Mouse (Mus musculus) heart, embryonic 11.5 days (tissue): Measurements from ENCODE around the gene Ankle1. TPM values are rescaled to one million over a fixed set of nuclear protein-coding genes. Genes with fewer than 3 reads are reported as not detected.
A peak's percentile ranks its signal among the peaks of the same experiment; 100 is the strongest.

Source experiments
- ATAC-seq: fragments of 200-750 bp; cut with Nextera tagmentation; replicated peaks from 2 replicates; pipeline ENCODE4 v1.8.0; 2017; ENCODE audit warnings: moderate library complexity; ENCODE audit not compliant: insufficient number of reproducible peaks, low FRiP score, low TSS enrichment
- H3K27ac ChIP-seq: fragments of 300-500 bp; sonication (generic); 2 replicates; pipeline ENCODE4 v1.5.1; 2014; ENCODE audit warnings: mild to moderate bottlenecking, low read depth, low read length
- H3K27me3 ChIP-seq: fragments of 300-500 bp; sonication (generic); 2 replicates; pipeline ENCODE4 v1.6.1; 2014; ENCODE audit warnings: mild to moderate bottlenecking, low read length, mixed read lengths; ENCODE audit not compliant: control insufficient read depth, insufficient read depth
- H3K36me3 ChIP-seq: fragments of 300-500 bp; sonication (generic); 2 replicates; pipeline ENCODE4 v1.6.1; 2014; ENCODE audit warnings: mild to moderate bottlenecking, low read length, moderate library complexity, mixed read lengths; ENCODE audit not compliant: control insufficient read depth, insufficient read depth
- H3K4me1 ChIP-seq: fragments of 300-500 bp; sonication (generic); 2 replicates; pipeline ENCODE4 v1.6.1; 2014; ENCODE audit warnings: low read length; ENCODE audit not compliant: control insufficient read depth, insufficient read depth
- H3K4me2 ChIP-seq: fragments of 300-500 bp; sonication (generic); 2 replicates; pipeline ENCODE4 v1.6.1; 2014; ENCODE audit warnings: mild to moderate bottlenecking, moderate library complexity
- H3K4me3 ChIP-seq: fragments of 300-500 bp; sonication (generic); 2 replicates; pipeline ENCODE4 v1.5.1; 2014; ENCODE audit warnings: low read depth, low read length
- H3K9ac ChIP-seq: fragments of 300-500 bp; sonication (generic); 2 replicates; pipeline ENCODE4 v1.6.1; 2014; ENCODE audit warnings: mild to moderate bottlenecking, low read depth, low read length, moderate library complexity
- H3K9me3 ChIP-seq: fragments of 300-500 bp; sonication (generic); replicated peaks from 2 replicates; pipeline ENCODE4 v1.6.1; 2016; ENCODE audit warnings: low read length; ENCODE audit not compliant: control insufficient read depth
- WGBS: fragments of 180-500 bp; shearing (Covaris S2); extraction: QIAGEN DNeasy Blood & Tissue Kit; methylation state at CpG from one replicate; pipeline ENCODE4 v1.1.7; 2014; ENCODE audit not compliant: insufficient replicate concordance; 5-methylcytosine and 5-hydroxymethylcytosine counted together
- polyA plus RNA-seq: library from polyadenylated mRNA; unstranded; fragments of >200 nt; fragmentation: Nextera tagmentation; extraction: Ambion mirVana; gene quantifications from 2 replicates; pipeline ENCODE4 v1.2.1, GENCODE M21; 2014

The Ankle1 gene
- polyA plus RNA-seq: 21.2 and 23.0 TPM in 2 replicates

GRCm38 (mm10) chr8:71405401-71406098 is at the start of gene Ankle1:
Gene Ankle1, plus strand, starts transcription at chr8:71406010.
- peak within 1 kb of the TSS; percentile 97 for H3K4me2 ChIP-seq
- H3K27ac ChIP-seq: peak within 1 kb of the TSS; percentile 57
- H3K36me3 ChIP-seq: peaks cover 11% of the 10 kb centered on the region
- H3K27me3 ChIP-seq: no peaks in the 10 kb centered on the region
- ATAC-seq: peak; percentile 87
- 17% methylated on average over 32 of the region's 33 CpGs for WGBS
- peak within 1 kb of the TSS; percentile 82 for H3K4me3 ChIP-seq
- H3K4me1 ChIP-seq: peaks cover 7% of the 10 kb centered on the region
- no peaks in the 10 kb centered on the region for H3K9me3 ChIP-seq
- peak within 1 kb of the TSS; percentile 85 for H3K9ac ChIP-seq

- Histone ChIP-seq H3K4me3 (no peak overlapping the region), H3K9me3 (no peaks in the 10 kb centered on the region), H3K4me1 (no peaks in the 10 kb centered on the region), H3K4me2 (no peak overlapping the region), H3K36me3 (peaks cover 38% of the 10 kb centered on the region), H3K9ac (no peak overlapping the region), H3K27ac (no peak overlapping the region), H3K27me3 (no peaks in the 10 kb centered on the region)
- ATAC-seq: no peak
- 81% methylated on average over 3 of the region's 3 CpGs for WGBS
Measured at GRCm38 (mm10) chr8:71358026-71358425, 47.8 kb upstream of the Ankle1 start.

GRCm38 (mm10) chr8:71366771-71367528 is 38.9 kb upstream of the Ankle1 start, which contains the start of gene Use1:
Gene Use1, plus strand, starts transcription at chr8:71366848.
- peak within 1 kb of the TSS; percentile 62 for H3K4me3 ChIP-seq
- peak within 1 kb of the TSS; percentile 76 for H3K9ac ChIP-seq
- H3K27me3 ChIP-seq: no peaks in the 10 kb centered on the region
- no peaks in the 10 kb centered on the region for H3K9me3 ChIP-seq
- peaks cover 6% of the 10 kb centered on the region; the same call in 1 of the 2 replicates for H3K36me3 ChIP-seq
- H3K27ac ChIP-seq: peak within 1 kb of the TSS; percentile 88
- H3K4me1 ChIP-seq: peaks cover 15% of the 10 kb centered on the region
- under 1% methylated on average over 56 of the region's 56 CpGs for WGBS
- peak; percentile 82 for ATAC-seq
- peak within 1 kb of the TSS; percentile 63 for H3K4me2 ChIP-seq

- Histone ChIP-seq H3K4me3 (peak overlapping the region; percentile 62), H3K9ac (peak overlapping the region; percentile 76), H3K27me3 (no peaks in the 10 kb centered on the region), H3K9me3 (no peaks in the 10 kb centered on the region), H3K27ac (peak overlapping the region; percentile 88), H3K4me2 (peak overlapping the region; percentile 63), H3K36me3 (peaks cover 6% of the 10 kb centered on the region; the same call in 1 of the 2 replicates), H3K4me1 (peaks cover 15% of the 10 kb centered on the region)
- no peak for ATAC-seq
- WGBS: 44% methylated on average over 17 of the region's 17 CpGs
Measured at GRCm38 (mm10) chr8:71367529-71368176, 38.2 kb upstream of the Ankle1 start.

GRCm38 (mm10) chr8:71368366-71368765 is 37.4 kb upstream of the Ankle1 start:
- Histone ChIP-seq H3K4me2 (peak overlapping the region; percentile 63; the same call in 1 of the 2 replicates), H3K27me3 (no peaks in the 10 kb centered on the region), H3K36me3 (peaks cover 6% of the 10 kb centered on the region; the same call in 1 of the 2 replicates), H3K9ac (no peak overlapping the region; the same call in 1 of the 2 replicates), H3K4me3 (no peak overlapping the region), H3K4me1 (peaks cover 15% of the 10 kb centered on the region), H3K27ac (peak overlapping the region; percentile 88; the same call in 1 of the 2 replicates), H3K9me3 (no peaks in the 10 kb centered on the region)
- no peak for ATAC-seq

GRCm38 (mm10) chr8:71369040-71369718 is 36.6 kb upstream of the Ankle1 start:
- no peak for ATAC-seq
- Histone ChIP-seq H3K9ac (no peak overlapping the region), H3K36me3 (peaks cover 12% of the 10 kb centered on the region), H3K27me3 (no peaks in the 10 kb centered on the region), H3K9me3 (no peaks in the 10 kb centered on the region), H3K4me2 (no peak overlapping the region), H3K4me1 (peaks cover 15% of the 10 kb centered on the region), H3K27ac (peak overlapping the region; percentile 22; the same call in 1 of the 2 replicates), H3K4me3 (no peak overlapping the region; the same call in 1 of the 2 replicates)
- WGBS: 90% methylated on average over 10 of the region's 10 CpGs

GRCm38 (mm10) chr8:71370711-71371235 is 35.0 kb upstream of the Ankle1 start:
- peak overlapping the region; percentile 59 for H3K4me2 ChIP-seq
- H3K27ac ChIP-seq: 0 out of 2 replicates have a peak overlapping the region, but pooled peaks have one; percentile 22
- peaks cover 20% of the 10 kb centered on the region for H3K36me3 ChIP-seq
- H3K4me1 ChIP-seq: peaks cover 21% of the 10 kb centered on the region
- ATAC-seq: no peak
- peak overlapping the region; percentile 58; the same call in 1 of the 2 replicates for H3K9ac ChIP-seq
- 20% methylated on average over 5 of the region's 5 CpGs for WGBS
- no peaks in the 10 kb centered on the region for H3K9me3 ChIP-seq
- peak overlapping the region; percentile 70 for H3K4me3 ChIP-seq
- no peaks in the 10 kb centered on the region for H3K27me3 ChIP-seq
